Mouse (Mus musculus): ENCODE data around the gene Slc30a1. TPM values are rescaled to one million over a fixed set of nuclear protein-coding genes. Genes with fewer than 3 reads are reported as not detected.

Gene Slc30a1
- total RNA-seq (2023), result 10 to 100 TPM in 1 of 2 experiments, 1 to 10 TPM in 1; 9.1 to 12.0 TPM

GRCm38 (mm10) chr1:191906571-191907430, at the start of gene Slc30a1:
TSS of gene Slc30a1 (plus strand) at chr1:191906767.

Other genes starting within 250 kb of the Slc30a1 start
- 10 to 100 TPM; 66.0 to 67.2 TPM for gene Lpgat1, start 188.9 kb upstream of the Slc30a1 start, total RNA-seq (2023)
- 10 to 100 TPM; 24.8 to 28.8 TPM for gene Nek2, start 85.3 kb upstream of the Slc30a1 start, total RNA-seq (2023)
- 1 to 10 TPM in 1 of 2 experiments, under 1 TPM in 1; 0.68 to 1.6 TPM for gene Rd3, start 70.6 kb downstream of the Slc30a1 start, total RNA-seq (2023)
- 10 to 100 TPM; 10.6 to 19.4 TPM for gene Traf5, start 185.8 kb downstream of the Slc30a1 start, total RNA-seq (2023)
- gene Rcor3, start 231.3 kb downstream of the Slc30a1 start, total RNA-seq (2023), result 10 to 100 TPM; 20.0 to 22.5 TPM